Mouse (Mus musculus) layer of hippocampus, postnatal 25 days (tissue): ENCODE results near the gene Csf2rb. TPM values are rescaled to one million over a fixed set of nuclear protein-coding genes. Genes with fewer than 3 reads are reported as not detected.
"Not testable (repeated sequence)": the region's sequence is repeated elsewhere in the genome, so short reads cannot be mapped to it uniquely, and the experiment has no call there.

ENCODE experiments used
- DNase-seq, 2 experiments: peaks; one replicate each; pipeline ENCODE4 v3.0.0; 2022; ENCODE audit warnings: mixed read lengths in 2 of 2, low spot score in 1 of 2; ENCODE audit errors: extremely low spot score in 1 of 2
- total RNA-seq, 2 experiments: library from RNA; stranded (reverse); gene quantifications; 2 replicates each; pipeline ENCODE4 v1.2.3; 2021

Gene Csf2rb
- total RNA-seq: 1 to 10 TPM; 2.5 to 2.6 TPM

DNA sequence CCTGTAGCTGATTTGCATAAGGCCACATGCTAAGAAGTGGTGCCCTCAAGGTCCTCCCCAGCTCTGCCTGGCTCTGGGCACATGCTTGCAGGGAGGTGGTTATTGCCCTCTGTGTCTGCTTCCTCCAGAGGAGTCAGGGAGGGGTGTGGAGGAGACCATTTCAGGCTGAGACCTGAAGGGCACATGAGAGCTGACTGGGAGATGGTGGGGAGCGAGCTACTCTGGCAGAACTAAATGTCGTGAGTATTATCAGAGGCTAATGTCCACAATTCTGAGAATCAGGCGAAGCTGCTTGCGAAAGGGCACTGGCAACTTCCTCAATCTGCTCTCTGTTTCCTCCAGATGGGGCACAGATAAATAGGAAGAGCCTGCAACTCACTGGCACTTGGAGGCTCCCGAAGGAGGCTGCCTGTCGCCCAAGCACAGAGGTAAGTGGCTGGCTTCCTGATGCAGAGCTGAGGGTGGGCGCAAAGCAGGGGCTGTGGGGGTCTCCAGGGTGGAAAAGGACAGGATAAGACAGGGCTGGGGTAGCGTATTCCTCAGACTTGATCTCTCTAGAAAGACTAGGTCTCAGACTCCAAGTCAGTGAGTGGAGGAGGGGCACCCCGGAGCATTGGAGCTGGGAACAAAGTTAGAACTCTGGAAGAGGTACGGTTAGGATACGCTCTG lies at the start of gene Csf2rb:
Csf2rb (plus strand) TSS at position 82 of the 669 bp plus-strand sequence.
- no peak for DNase-seq

DNA sequence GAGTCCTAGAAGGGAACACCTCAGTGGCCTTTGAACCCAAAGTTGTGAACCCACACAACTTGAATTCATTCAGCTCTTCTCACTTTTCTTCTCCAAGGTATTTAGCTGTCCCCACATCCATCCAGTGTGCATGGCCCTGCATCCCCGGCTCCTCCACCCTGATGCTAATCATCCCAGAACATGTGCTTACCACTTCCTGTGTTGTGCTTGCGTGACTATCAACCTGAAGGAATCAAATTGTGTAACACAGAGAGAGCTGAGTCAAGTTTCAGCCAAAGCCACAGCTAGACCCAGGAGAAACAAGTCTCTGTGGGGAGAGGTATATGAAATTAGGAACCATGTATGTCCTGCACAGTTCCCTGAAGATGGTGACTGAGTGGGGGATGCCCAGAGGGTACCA lies 47.2 kb upstream of the Csf2rb start:
- no peak for DNase-seq

DNA sequence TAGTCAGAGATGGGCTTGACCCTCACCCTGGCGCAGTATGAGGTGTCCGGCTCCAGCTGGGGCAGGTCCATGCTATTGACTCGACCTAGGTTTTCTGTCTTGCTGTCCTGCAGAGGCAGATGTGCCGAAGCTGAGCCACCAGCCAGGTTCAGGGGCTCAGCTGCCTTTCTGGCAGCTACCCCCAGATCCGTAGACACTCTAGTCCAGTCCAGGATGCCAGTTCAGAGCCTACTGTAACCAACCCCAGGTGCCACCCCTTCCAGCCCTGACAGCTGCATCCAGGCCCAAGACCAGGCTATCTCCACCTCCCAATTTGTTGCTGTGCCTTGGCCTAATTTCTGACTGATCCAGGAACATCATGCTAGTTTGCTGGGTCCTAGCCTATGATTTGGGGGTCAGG lies 37.6 kb upstream of the Csf2rb start:
- DNase-seq: no peak

DNA sequence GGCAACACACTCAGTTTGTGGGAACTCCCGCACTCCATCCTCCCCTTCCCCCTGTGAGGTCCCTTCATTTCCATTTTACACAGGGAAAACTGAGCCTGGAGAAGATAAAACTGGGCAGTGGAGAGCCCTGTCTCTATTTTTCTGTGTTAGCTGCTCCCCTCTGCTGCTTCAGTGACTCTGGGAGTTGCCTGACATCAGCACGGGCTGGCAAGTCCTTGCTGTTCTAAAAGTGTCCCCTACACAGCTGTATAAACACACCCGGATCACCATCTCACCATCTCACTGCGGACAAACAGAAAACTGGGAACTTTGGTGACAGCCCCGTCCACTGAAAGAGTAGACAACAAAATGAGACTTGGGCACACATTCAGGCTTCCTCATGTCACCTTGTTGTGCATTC lies 35.8 kb upstream of the Csf2rb start:
- DNase-seq: not testable (repeated sequence)

DNA sequence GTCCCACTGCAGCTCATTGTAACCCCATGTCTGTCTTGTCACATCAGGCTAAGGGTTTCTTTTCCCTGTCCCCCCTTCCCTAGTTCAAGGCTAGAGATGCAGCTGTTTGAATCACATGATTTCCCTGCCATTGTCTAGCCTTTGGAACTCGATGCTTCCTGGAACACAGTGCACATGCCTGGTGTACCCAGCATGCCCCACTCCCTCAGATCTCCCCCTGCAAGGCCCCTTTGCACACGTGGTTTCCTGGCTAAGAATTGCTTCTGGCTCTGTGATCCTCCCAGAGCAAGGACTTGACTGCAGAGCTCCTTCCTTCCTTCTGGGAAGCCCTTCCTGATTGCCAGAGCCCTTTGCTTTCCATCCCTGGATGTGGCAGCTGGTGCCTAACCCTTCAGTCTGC lies 32.3 kb upstream of the Csf2rb start:
- DNase-seq: not testable (repeated sequence)

DNA sequence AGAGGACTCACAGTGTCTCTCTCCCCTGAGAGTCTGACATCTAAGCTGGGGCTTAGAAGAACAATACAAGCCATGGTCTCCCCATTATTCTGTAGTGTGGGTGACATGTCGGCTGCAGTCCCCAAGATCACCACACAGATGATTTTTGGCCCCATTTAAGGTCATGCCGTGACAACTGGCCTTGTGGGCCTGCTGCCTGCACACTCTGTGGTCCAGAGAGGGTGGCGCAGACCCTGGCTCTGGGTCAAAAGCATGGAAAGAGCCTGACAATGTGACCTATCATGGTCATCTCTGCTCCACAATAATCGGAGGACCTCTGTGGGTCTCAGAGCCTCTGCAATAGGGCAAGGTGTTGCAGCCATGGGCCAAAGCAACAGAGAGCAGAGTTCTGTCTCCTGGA lies 31.8 kb upstream of the Csf2rb start:
- no peak for DNase-seq

DNA sequence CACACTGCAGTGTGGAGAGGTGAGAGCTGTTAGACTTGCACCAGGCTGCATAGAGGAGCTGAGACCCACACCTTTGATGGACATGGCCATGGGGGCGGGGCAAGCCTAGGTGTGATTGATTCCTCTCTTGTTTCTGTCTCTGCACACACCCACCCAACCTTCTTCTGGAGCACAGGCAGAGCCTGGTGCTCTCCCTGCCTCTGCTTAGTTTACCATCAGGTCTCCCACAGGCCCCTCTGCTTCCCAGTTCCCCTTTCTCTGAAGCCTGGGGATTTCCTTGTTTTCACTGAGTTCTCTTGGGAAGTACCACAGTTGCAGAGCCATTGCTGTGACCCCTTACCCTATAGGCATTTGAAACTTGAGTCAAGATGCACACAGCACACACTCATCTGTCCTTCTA lies 27.0 kb upstream of the Csf2rb start:
- DNase-seq: no peak

DNA sequence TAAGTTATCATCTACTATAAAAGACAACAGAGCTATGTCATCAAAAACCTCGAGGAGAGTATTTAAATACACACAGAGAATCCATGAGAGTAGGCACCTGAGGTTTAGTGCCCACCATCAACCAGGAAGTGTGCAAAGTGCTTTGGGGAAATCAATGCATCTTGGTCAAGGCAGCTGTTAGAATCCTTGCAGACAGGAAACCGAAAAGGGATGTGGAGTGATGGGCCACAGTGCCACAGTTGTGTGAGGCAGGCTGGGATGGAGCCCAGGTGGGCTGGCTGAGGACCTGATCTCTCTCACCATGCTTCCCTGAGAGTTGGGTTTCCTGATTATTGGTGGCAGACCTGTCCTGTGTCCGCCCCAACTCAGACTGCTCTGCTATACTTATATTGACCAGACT lies 25.9 kb upstream of the Csf2rb start:
- no peak for DNase-seq

DNA sequence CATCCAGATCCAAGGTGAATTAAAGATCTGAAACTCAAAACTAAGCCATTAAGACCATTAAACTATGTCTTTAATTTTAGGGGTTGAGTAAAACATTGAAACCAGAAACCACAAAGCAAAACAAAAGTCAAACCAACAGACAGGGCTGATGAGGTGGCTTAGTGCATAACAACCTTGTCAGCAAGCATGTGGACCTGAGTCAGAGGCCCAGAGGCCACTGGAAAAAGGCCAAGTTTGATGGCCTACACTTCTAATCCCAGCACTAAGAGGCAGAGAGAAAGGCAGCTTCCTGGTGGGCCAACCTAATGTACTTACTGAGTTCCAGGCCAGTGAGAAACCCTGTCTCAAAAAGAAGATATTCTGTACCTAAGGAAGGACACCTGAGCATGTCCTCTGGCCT lies 24.8 kb upstream of the Csf2rb start:
- DNase-seq: no peak

DNA sequence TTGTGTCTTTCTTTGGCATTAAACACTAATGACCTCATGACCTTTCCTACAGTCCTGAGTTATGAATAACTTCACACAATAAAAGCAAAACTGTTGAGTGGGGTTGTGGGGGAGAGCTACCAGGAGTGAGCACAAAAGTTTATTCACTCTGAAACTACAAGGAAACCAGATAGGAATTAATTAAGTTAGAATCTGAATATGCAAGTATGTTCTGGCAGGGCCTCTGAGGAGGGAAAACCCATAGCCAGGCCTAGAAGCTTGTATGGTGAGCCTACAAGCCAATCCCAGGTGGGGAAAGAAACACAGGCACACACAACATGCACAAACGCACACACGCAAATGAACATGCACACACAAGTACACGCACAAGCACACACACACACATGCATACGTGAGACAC lies 22.8 kb upstream of the Csf2rb start:
- no peak for DNase-seq

DNA sequence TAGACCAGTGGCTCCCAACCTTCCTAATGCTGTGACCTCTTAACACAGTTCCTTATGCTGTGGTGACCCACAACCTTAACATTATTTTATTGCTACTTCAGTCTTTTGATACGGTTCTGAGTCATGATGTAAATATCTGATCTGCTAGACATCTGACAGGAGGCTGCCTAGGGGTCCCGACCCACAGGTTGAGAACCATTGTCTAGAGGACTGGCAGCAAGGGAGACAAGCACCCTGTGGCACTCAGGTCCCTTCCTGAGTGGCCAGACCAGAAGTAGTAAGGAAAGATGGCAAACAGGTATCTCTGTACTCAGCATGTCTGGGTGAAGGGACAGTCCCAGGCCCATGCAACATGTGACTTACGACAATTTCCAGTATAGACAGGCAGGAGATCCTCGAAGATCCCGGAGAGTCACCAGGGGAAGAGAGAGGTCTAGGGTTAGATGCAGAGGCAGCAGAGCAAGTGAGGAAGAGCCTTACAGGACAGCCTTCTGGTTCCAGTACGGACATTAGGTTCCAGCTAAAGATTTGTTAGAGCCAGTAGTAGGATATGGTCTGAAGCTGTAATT lies 21.8 kb upstream of the Csf2rb start:
- DNase-seq: no peak

DNA sequence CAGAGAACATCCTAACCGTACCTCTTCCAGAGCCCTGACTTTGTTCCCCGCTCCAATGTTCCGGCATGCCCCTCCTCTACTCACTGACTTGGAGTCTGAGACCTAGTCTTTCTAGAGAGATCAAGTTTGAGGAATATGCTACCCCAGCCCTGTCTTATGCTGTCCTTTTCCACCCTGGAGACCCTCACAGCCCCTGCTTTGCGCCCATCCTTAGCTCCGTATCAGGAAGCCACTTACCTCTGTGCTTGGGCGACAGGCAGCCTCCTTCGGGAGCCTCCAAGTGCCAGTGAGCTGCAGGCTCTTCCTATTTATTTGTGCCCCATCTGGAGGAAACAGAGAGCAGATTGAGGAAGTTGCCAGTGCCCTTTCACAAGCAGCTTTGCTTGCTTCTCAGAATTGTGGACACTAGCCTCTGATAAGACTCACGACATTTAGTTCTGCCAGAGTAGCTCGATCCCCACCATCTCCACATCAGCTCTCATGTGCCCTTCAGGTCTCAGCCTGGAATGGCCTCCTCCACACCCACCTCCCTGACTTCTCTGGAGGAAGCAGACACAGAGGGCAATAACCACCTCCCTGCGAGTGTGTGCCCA lies 20.1 kb upstream of the Csf2rb start, which contains the start of gene Csf2rb2:
Csf2rb2 (minus strand) TSS at position 381 of the 593 bp plus-strand sequence.
- no peak for DNase-seq

DNA sequence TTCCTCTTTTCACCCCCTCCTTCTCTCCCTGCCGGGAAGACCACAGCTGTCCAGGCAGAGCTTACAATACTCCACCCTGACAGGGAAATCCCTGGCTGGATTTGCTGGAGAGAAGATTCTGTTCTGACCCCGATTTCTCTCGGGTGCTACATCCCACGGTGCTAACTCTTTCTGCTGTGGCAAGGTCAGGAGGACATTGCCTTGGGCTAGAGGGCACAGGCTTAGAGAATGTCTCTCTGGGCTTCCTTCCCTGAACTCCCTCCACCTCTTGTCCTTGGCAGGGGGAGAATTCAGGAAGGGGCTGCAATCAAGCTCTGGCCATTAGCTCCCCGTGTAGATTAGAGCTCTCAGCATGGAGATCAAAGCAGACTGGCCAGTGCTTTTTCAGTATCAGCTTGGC lies 15.7 kb upstream of the Csf2rb start:
- no peak for DNase-seq

DNA sequence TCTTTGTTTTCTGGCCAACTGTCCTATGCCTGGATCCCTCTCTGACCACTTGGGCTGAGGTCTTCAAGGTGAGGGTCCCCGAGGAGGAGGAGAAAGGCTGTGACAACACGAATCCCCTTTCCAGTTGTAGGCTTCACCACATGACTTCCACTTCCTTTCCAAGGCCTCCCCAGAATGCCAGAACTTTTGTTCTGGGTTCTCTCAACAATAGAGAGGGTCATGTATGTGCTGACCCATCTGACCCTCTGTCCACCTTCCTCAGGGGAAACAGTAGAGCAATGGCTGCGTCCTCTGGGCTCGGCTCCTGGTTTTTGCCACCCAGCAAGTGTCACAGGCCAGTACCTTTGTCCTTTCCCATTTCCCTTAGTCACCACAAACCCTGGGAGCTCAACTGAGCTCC lies 14.6 kb upstream of the Csf2rb start:
- DNase-seq: no peak

DNA sequence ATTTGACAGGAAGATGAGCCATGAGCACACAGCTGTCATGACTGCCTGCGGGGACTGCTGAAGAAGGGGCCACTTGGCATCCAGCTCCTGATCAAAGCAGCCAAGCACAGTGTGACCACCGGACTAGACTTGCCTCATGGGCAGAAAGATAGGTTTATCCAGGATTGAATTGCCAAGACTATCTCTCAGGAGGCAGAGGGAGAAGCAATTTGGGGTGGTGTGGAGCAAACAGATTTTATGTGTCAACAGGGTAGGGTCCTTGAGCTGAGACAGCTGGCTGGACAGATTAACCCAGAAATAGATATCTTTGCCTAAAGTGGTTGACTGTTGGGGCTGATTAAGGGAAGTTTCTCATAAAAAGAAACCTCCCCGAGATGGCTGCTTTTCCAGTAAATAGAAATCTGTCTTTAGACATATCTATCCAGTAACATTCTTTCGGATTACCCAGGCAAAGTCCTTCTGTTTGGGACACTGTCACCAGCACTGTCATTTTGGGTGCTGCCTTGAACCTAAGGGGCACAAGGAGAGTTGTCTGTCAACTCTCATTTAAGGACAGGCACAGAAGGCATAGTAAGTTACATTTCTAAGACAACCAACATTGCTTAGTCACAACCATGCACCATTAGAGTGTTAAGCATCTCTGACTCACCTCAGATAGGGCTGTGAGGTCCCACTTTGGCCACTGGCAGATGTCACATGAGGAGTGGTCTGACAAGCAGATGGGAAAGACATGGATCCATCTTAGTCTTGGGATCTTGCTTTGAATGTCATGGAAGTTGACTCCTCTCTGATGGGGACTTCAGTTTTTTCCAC lies 12.9 kb upstream of the Csf2rb start:
- DNase-seq: not testable (repeated sequence)

DNA sequence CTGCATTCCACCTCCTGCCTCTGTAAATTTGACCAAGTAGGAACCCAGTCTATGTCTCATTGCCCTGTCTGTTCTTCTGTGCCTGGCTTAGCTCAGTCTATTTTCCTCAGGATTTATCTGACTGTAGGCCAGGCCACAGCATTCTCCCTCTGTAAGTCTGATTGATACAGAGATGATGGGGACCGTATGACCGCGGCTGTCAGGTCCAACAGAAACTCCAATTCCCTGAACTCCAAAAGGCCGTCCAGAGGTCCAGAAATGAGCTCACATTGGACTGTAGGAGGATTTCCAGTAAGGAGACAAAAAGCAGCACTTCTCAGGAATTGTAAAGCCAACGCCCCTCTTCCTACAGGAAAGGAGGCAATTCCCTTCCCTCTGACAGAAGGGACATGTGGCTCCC lies 11.9 kb upstream of the Csf2rb start:
- not testable (repeated sequence) for DNase-seq

DNA sequence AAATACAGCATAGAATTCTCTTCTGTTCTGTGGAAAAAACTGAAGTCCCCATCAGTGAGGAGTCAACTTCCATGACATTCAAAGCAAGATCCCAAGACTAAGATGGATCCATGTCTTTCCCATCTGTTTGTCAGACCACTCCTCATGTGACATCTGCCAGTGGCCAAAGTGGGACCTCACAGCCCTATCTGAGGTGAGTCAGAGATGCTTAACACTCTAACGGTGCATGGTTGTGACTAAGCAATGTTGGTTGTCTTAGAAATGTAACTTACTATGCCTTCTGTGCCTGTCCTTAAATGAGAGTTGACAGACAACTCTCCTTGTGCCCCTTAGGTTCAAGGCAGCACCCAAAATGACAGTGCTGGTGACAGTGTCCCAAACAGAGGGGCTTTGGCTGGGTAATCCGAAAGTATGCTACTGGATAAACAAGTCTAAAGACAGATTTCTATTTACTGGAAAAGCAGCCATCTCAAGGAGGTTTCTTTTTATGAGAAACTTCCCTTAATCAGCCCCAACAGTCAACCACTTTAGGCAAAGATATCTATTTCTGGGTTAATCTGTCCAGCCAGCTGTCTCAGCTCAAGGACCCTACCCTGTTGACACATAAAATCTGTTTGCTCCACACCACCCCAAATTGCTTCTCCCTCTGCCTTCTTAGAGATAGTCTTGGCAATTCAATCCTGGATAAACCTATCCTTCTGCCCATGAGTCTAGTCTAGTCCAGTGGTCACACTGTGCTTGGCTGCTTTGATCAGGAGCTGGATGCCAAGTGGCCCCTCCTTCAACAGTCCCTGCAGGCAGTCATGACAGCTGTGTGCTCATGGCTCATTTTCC lies 7.0 kb upstream of the Csf2rb start:
- not testable (repeated sequence) for DNase-seq

DNA sequence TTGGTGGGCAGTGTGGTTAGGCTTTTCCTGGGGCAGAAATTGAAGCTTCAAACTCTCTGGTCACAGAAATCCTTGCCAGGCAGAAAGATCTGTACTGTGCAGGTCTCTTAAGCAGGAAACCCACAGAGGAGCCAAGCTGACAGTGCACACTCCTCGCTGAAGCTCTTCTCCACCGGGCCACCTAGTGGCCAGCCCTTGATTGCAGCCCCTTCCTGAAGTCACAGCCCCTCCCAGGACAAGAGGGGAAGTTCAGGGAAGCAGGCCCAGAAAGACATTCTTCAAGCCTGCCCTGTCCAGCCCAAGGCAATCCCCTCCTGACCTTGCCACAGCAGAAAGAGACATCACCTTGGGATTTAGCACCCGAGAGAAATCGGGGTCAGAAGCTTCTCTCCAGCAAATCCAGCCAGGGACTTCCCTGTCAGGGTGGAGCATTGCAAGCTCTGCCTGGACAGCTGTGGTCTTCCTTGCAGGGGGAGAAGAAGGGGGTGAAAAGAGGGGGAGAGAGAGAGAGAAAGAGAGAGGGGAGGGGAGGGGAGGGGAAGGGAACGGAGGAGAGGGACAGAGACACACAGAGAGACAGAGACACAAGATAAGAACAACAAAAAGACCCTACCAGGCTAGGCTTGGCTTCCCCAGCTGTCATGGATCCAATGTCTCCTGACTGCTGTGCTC lies 4.6 kb upstream of the Csf2rb start:
- peak; percentile 17 to 74 for DNase-seq

DNA sequence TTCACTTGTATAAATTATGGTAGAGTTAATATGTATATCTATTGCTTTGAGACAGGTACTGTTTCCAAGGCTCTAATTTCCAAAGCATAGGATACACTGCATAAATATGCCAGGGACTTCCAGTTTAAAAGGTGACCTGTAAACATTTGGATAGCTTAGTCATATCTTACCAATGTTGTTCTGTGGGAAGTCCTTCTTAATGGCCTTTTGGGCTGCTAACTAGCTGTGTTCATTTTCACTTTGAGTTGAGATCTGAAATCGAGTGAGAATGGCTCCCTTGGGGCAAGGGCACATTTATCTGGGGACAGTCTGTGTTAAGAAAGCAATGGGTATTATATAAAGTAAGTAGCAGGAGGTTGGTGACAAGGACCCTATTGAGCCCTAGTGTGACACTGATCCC lies 2.2 kb upstream of the Csf2rb start:
- DNase-seq: no peak

DNA sequence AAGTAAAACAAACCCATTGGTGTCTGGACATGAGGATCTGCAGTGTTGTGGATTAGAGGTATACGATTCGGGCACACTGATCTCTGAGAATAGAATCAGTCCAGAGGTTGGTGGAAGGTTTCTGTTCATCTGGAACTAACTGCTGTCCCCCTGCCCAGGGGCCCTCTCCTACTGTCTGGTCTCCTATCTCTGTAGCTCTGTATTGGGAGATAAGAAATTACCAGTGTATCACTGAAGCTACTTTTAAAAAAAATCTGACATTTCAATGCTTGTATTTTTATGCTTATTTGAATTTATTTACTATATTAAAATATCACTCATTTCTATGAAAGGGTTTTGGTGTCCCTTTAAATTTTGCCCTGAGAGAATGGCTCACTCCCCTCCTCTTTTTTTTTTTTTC lies 1.3 kb upstream of the Csf2rb start:
- DNase-seq: no peak
